Mouse (Mus musculus) NIH3T3 (cell line): Measurements from ENCODE around the gene Dlg2.

Experiments used
- DNase-seq: peaks from one replicate; pipeline ENCODE4 v3.0.0-alpha.2; 2012; ENCODE audit warnings: low read depth

Dlg2 gene

GRCm38 (mm10) chr7:92461256-92461655 lies 1984.8 kb downstream of the Dlg2 start:
- DNase-seq = no peak

- no peak for DNase-seq
Measured at GRCm38 (mm10) chr7:92463080-92463877, 1986.8 kb downstream of the Dlg2 start.

- DNase-seq = peak; percentile 7
Measured at GRCm38 (mm10) chr7:92464290-92464689, 1987.8 kb downstream of the Dlg2 start.

GRCm38 (mm10) chr7:92479143-92479542 lies 2002.7 kb downstream of the Dlg2 start:
- no peak for DNase-seq

- DNase-seq = no peak
Measured at GRCm38 (mm10) chr7:92479748-92480147, 2003.3 kb downstream of the Dlg2 start.

- DNase-seq = peak; percentile 5
Measured at GRCm38 (mm10) chr7:92483346-92483745, 2006.9 kb downstream of the Dlg2 start.

GRCm38 (mm10) chr7:92485881-92486710 lies 2009.6 kb downstream of the Dlg2 start:
- peak; percentile 39 for DNase-seq

GRCm38 (mm10) chr7:92486878-92487277 lies 2010.4 kb downstream of the Dlg2 start:
- peak; percentile 57 for DNase-seq

- DNase-seq = peak; percentile 31
Measured at GRCm38 (mm10) chr7:92492262-92492661, 2015.8 kb downstream of the Dlg2 start.

GRCm38 (mm10) chr7:92493521-92493920 lies 2017.0 kb downstream of the Dlg2 start:
- DNase-seq = peak; percentile 49
